Mouse (Mus musculus) heart, embryonic 10.5 days (tissue): ENCODE measurements around the gene Upk3a. TPM values are rescaled to one million over a fixed set of nuclear protein-coding genes. Genes with fewer than 3 reads are reported as not detected.
"Not testable (repeated sequence)": the region's sequence is repeated elsewhere in the genome, so short reads cannot be mapped to it uniquely, and the experiment has no call there.

Experiments
- DNase-seq: peaks from one replicate; pipeline ENCODE4 v3.0.0-alpha.2; 2017; ENCODE audit warnings: low spot score
- H3K27ac ChIP-seq: fragments of 300-500 bp; sonication (generic); 2 replicates; pipeline ENCODE4 v1.5.1; 2016; ENCODE audit warnings: mild to moderate bottlenecking
- H3K27me3 ChIP-seq: fragments of 300-500 bp; sonication (generic); 2 replicates; pipeline ENCODE4 v1.6.1; 2016; ENCODE audit warnings: mild to moderate bottlenecking; ENCODE audit not compliant: poor library complexity, insufficient read depth, severe bottlenecking
- H3K36me3 ChIP-seq: fragments of 300-500 bp; sonication (generic); 2 replicates; pipeline ENCODE4 v1.6.1; 2016; ENCODE audit warnings: mild to moderate bottlenecking, moderate library complexity
- H3K4me1 ChIP-seq: fragments of 300-500 bp; sonication (generic); 2 replicates; pipeline ENCODE4 v1.6.1; 2016; ENCODE audit warnings: mild to moderate bottlenecking
- H3K4me3 ChIP-seq: fragments of 300-500 bp; sonication (generic); 2 replicates; pipeline ENCODE4 v1.5.1; 2016; ENCODE audit warnings: mild to moderate bottlenecking, moderate library complexity
- H3K9me3 ChIP-seq: fragments of 300-500 bp; sonication (generic); 2 replicates; pipeline ENCODE4 v1.6.1; 2016; ENCODE audit warnings: mild to moderate bottlenecking, moderate library complexity
- WGBS: fragments of 180-500 bp; shearing (Covaris S2); methylation state at CpG from one replicate; pipeline ENCODE4 v1.1.7; 2016; 5-methylcytosine and 5-hydroxymethylcytosine counted together
- polyA plus RNA-seq: library from polyadenylated mRNA; unstranded; fragments of >200 nt; fragmentation: Nextera tagmentation; extraction: Ambion mirVana; gene quantifications from 2 replicates; pipeline ENCODE4 v1.2.1, GENCODE M21; 2016

The Upk3a gene
- polyA plus RNA-seq, 1 experiment from 2014 or later, result 0.24 TPM

- peaks cover 44% of the 10 kb centered on the region for H3K4me1 ChIP-seq
- peak overlapping the region; percentile 70 for H3K27ac ChIP-seq
- 43% methylated on average over 2 of the region's 2 CpGs for WGBS
- DNase-seq, result no peak
- H3K9me3 ChIP-seq, result no peaks in the 10 kb centered on the region
- H3K4me3 ChIP-seq, result 0 out of 2 replicates have a peak overlapping the region, but pooled peaks have one; percentile 8
- H3K27me3 ChIP-seq, result peaks cover 18% of the 10 kb centered on the region
- no peaks in the 10 kb centered on the region for H3K36me3 ChIP-seq
Measured at GRCm38 (mm10) chr15:85012662-85013054, 4.3 kb upstream of the Upk3a start.

- no peak overlapping the region for H3K27ac ChIP-seq
- H3K4me1 ChIP-seq, result peaks cover 35% of the 10 kb centered on the region
- H3K4me3 ChIP-seq, result no peak overlapping the region
- H3K36me3 ChIP-seq, result no peaks in the 10 kb centered on the region
- peaks cover 38% of the 10 kb centered on the region for H3K27me3 ChIP-seq
- 63% methylated on average over 11 of the region's 11 CpGs for WGBS
- DNase-seq, result no peak
- H3K9me3 ChIP-seq, result no peaks in the 10 kb centered on the region
Measured at GRCm38 (mm10) chr15:85015771-85016170, 1.2 kb upstream of the Upk3a start.

- no peaks in the 10 kb centered on the region for H3K9me3 ChIP-seq
- H3K4me3 ChIP-seq, result no peak overlapping the region
- H3K4me1 ChIP-seq, result peaks cover 4% of the 10 kb centered on the region
- H3K27me3 ChIP-seq, result peaks cover 41% of the 10 kb centered on the region
- H3K36me3 ChIP-seq, result no peaks in the 10 kb centered on the region
- H3K27ac ChIP-seq, result no peak overlapping the region
- DNase-seq, result no peak
- WGBS, result 74% methylated on average over 4 of the region's 4 CpGs
Measured at GRCm38 (mm10) chr15:85022211-85022610, 5.3 kb downstream of the Upk3a start.

- Histone ChIP-seq H3K27ac (no peak overlapping the region), H3K27me3 (0 out of 2 replicates have a peak, but pooled peaks cover 13% of the 10 kb centered on the region), H3K36me3 (no peaks in the 10 kb centered on the region), H3K9me3 (no peaks in the 10 kb centered on the region), H3K4me1 (no peaks in the 10 kb centered on the region), H3K4me3 (no peak overlapping the region)
- WGBS, result 82% methylated on average over 4 of the region's 4 CpGs
- no peak for DNase-seq
Measured at GRCm38 (mm10) chr15:85026197-85026596, 9.3 kb downstream of the Upk3a start.

- Histone ChIP-seq H3K27ac (no peak overlapping the region), H3K27me3 (0 out of 2 replicates have a peak, but pooled peaks cover 5% of the 10 kb centered on the region), H3K4me1 (no peaks in the 10 kb centered on the region), H3K4me3 (no peak overlapping the region), H3K9me3 (no peaks in the 10 kb centered on the region), H3K36me3 (no peaks in the 10 kb centered on the region)
- DNase-seq, result no peak
- 67% methylated on average over 4 of the region's 4 CpGs for WGBS
Measured at GRCm38 (mm10) chr15:85027740-85028139, 10.8 kb downstream of the Upk3a start.

GRCm38 (mm10) chr15:85028648-85029047 lies 11.7 kb downstream of the Upk3a start, which contains the start of gene Fam118a:
Gene Fam118a, plus strand, starts transcription at chr15:85028948.
- H3K4me1 ChIP-seq, H3K36me3 ChIP-seq, DNase-seq, H3K4me3 ChIP-seq, H3K9me3 ChIP-seq, H3K27me3 ChIP-seq, H3K27ac ChIP-seq: not testable (repeated sequence)
- WGBS, result 34% methylated on average over 1 of the region's 1 CpGs

- not testable (repeated sequence) for DNase-seq
Measured at GRCm38 (mm10) chr15:85030643-85031042, 13.7 kb downstream of the Upk3a start.

GRCm38 (mm10) chr15:85031866-85032265 lies 14.9 kb downstream of the Upk3a start:
- Histone ChIP-seq H3K36me3 (no peaks in the 10 kb centered on the region), H3K4me3 (no peak overlapping the region), H3K27ac (no peak overlapping the region), H3K27me3 (peaks cover 22% of the 10 kb centered on the region), H3K4me1 (0 out of 2 replicates have a peak, but pooled peaks cover 4% of the 10 kb centered on the region), H3K9me3 (no peaks in the 10 kb centered on the region)
- 89% methylated on average over 3 of the region's 3 CpGs for WGBS
- no peak for DNase-seq

More at GRCm38 (mm10) chr15:85030643-85031042, 13.7 kb downstream of the Upk3a start:
- peaks cover 16% of the 10 kb centered on the region for H3K27me3 ChIP-seq
- H3K9me3 ChIP-seq, H3K27ac ChIP-seq, H3K4me3 ChIP-seq, H3K4me1 ChIP-seq, H3K36me3 ChIP-seq: not testable (repeated sequence)
- 34% methylated on average over 1 of the region's 1 CpGs for WGBS

GRCm38 (mm10) chr15:85033916-85034315 lies 17.0 kb downstream of the Upk3a start:
- H3K27ac ChIP-seq, H3K4me3 ChIP-seq, DNase-seq, H3K36me3 ChIP-seq, H3K9me3 ChIP-seq: not testable (repeated sequence)
- peaks cover 22% of the 10 kb centered on the region for H3K27me3 ChIP-seq
- peaks cover 20% of the 10 kb centered on the region for H3K4me1 ChIP-seq
- 40% methylated on average over 7 of the region's 7 CpGs for WGBS

GRCm38 (mm10) chr15:85036566-85037342 lies 19.8 kb downstream of the Upk3a start:
- peaks cover 27% of the 10 kb centered on the region for H3K4me1 ChIP-seq
- no peaks in the 10 kb centered on the region for H3K36me3 ChIP-seq
- H3K27me3 ChIP-seq, result peaks cover 22% of the 10 kb centered on the region
- H3K27ac ChIP-seq, result peak overlapping the region; percentile 90
- no peaks in the 10 kb centered on the region for H3K9me3 ChIP-seq
- H3K4me3 ChIP-seq, result peak overlapping the region; percentile 78
- WGBS, result under 1% methylated on average over 75 of the region's 75 CpGs
- DNase-seq, result peak; percentile 97

GRCm38 (mm10) chr15:85037343-85037690 lies 20.4 kb downstream of the Upk3a start:
- Histone ChIP-seq H3K27me3 (peaks cover 22% of the 10 kb centered on the region), H3K9me3 (no peaks in the 10 kb centered on the region), H3K4me1 (peaks cover 32% of the 10 kb centered on the region), H3K4me3 (peak overlapping the region; percentile 78), H3K27ac (peak overlapping the region; percentile 90), H3K36me3 (no peaks in the 10 kb centered on the region)
- 8% methylated on average over 8 of the region's 8 CpGs for WGBS
- no peak for DNase-seq

GRCm38 (mm10) chr15:85041546-85042225 lies 24.7 kb downstream of the Upk3a start:
- Histone ChIP-seq H3K27me3 (no peaks in the 10 kb centered on the region), H3K4me1 (peaks cover 46% of the 10 kb centered on the region), H3K9me3 (no peaks in the 10 kb centered on the region), H3K36me3 (peaks cover 19% of the 10 kb centered on the region), H3K4me3 (no peak overlapping the region), H3K27ac (peak overlapping the region; percentile 69)
- no peak for DNase-seq
- WGBS, result 77% methylated on average over 10 of the region's 10 CpGs

GRCm38 (mm10) chr15:85042361-85042954 lies 25.5 kb downstream of the Upk3a start:
- Histone ChIP-seq H3K27ac (peak overlapping the region; percentile 69), H3K4me1 (peaks cover 43% of the 10 kb centered on the region), H3K4me3 (no peak overlapping the region), H3K36me3 (peaks cover 26% of the 10 kb centered on the region), H3K27me3 (no peaks in the 10 kb centered on the region), H3K9me3 (no peaks in the 10 kb centered on the region)
- DNase-seq, result peak; percentile 83
- 13% methylated on average over 4 of the region's 4 CpGs for WGBS
